Mouse (Mus musculus): ENCODE results near the gene Map3k4. TPM values are rescaled to one million over a fixed set of nuclear protein-coding genes. Genes with fewer than 3 reads are reported as not detected.

Gene Map3k4
- 35.9 and 43.6 TPM in 2 replicates for polyA plus RNA-seq (2014; fragmentation: Nextera tagmentation; extraction: Ambion mirVana)

- under 1% methylated on average over 39 of the region's 39 CpGs for WGBS
- peak within 1 kb of the TSS; percentile 97 for H3K9ac ChIP-seq
- H3K4me2 ChIP-seq (replicated peaks) = peak within 1 kb of the TSS; percentile 57
- peak within 1 kb of the TSS; percentile 99 for H3K27ac ChIP-seq
- peak within 1 kb of the TSS; percentile 96 for H3K4me3 ChIP-seq (replicated peaks; ENCODE audit: low read length)
- ATAC-seq (ENCODE audit: low FRiP score) = peak; percentile 95
- peak; percentile 85 for DNase-seq (ENCODE audit: low spot score)
- no peaks in the 10 kb centered on the region for H3K27me3 ChIP-seq (ENCODE audit: control insufficient read depth, insufficient read depth, low read length)
- H3K36me3 ChIP-seq (replicated peaks; ENCODE audit: control insufficient read depth, insufficient read depth) = no peaks in the 10 kb centered on the region
- H3K9me3 ChIP-seq (ENCODE audit: control insufficient read depth, low read length) = no peaks in the 10 kb centered on the region
- peaks cover 30% of the 10 kb centered on the region for H3K4me1 ChIP-seq (replicated peaks; ENCODE audit: control insufficient read depth, insufficient read depth, low read length)
Measured at GRCm38 (mm10) chr17:12318663-12319201, at the start of gene Map3k4. Map3k4 (minus strand) TSS chr17:12318796.

GRCm38 (mm10) chr17:12367373-12367930 is 48.9 kb upstream of the Map3k4 start:
- Histone ChIP-seq H3K4me1 (replicated peaks; ENCODE audit: control insufficient read depth, insufficient read depth, low read length) (peaks cover 6% of the 10 kb centered on the region; the same call in 1 of the 2 replicates), H3K36me3 (replicated peaks; ENCODE audit: control insufficient read depth, insufficient read depth) (no peaks in the 10 kb centered on the region), H3K9me3 (ENCODE audit: control insufficient read depth, low read length) (no peaks in the 10 kb centered on the region), H3K4me3 (replicated peaks; ENCODE audit: low read length) (no peak overlapping the region), H3K4me2 (replicated peaks) (no peak overlapping the region), H3K9ac (no peak overlapping the region), H3K27me3 (ENCODE audit: control insufficient read depth, insufficient read depth, low read length) (no peaks in the 10 kb centered on the region), H3K27ac (no peak overlapping the region)
- WGBS = 33% methylated on average over 5 of the region's 5 CpGs
- DNase-seq (ENCODE audit: low spot score) (peak; percentile 68), ATAC-seq (ENCODE audit: low FRiP score) (peak; percentile 80)

- Histone ChIP-seq H3K27ac (no peak overlapping the region), H3K4me1 (replicated peaks; ENCODE audit: control insufficient read depth, insufficient read depth, low read length) (no peaks in the 10 kb centered on the region), H3K4me2 (replicated peaks) (no peak overlapping the region), H3K9me3 (ENCODE audit: control insufficient read depth, low read length) (no peaks in the 10 kb centered on the region), H3K4me3 (replicated peaks; ENCODE audit: low read length) (no peak overlapping the region), H3K27me3 (ENCODE audit: control insufficient read depth, insufficient read depth, low read length) (no peaks in the 10 kb centered on the region), H3K36me3 (replicated peaks; ENCODE audit: control insufficient read depth, insufficient read depth) (no peaks in the 10 kb centered on the region), H3K9ac (no peak overlapping the region)
- DNase-seq (ENCODE audit: low spot score) = no peak
- WGBS = 48% methylated on average over 8 of the region's 8 CpGs
- ATAC-seq (ENCODE audit: low FRiP score) = no peak
Measured at GRCm38 (mm10) chr17:12364426-12364735, 45.8 kb upstream of the Map3k4 start.

- Histone ChIP-seq H3K4me3 (replicated peaks; ENCODE audit: low read length) (no peak overlapping the region), H3K27me3 (ENCODE audit: control insufficient read depth, insufficient read depth, low read length) (no peaks in the 10 kb centered on the region), H3K4me1 (replicated peaks; ENCODE audit: control insufficient read depth, insufficient read depth, low read length) (no peaks in the 10 kb centered on the region), H3K9ac (no peak overlapping the region), H3K9me3 (ENCODE audit: control insufficient read depth, low read length) (no peaks in the 10 kb centered on the region), H3K4me2 (replicated peaks) (no peak overlapping the region), H3K36me3 (replicated peaks; ENCODE audit: control insufficient read depth, insufficient read depth) (no peaks in the 10 kb centered on the region), H3K27ac (no peak overlapping the region)
- ATAC-seq (ENCODE audit: low FRiP score) (no peak), DNase-seq (ENCODE audit: low spot score) (no peak)
- 88% methylated on average over 11 of the region's 11 CpGs for whole genome bisulfite sequencing
Measured at GRCm38 (mm10) chr17:12363601-12364425, 45.2 kb upstream of the Map3k4 start.

- Histone ChIP-seq H3K36me3 (replicated peaks; ENCODE audit: control insufficient read depth, insufficient read depth) (no peaks in the 10 kb centered on the region), H3K27me3 (ENCODE audit: control insufficient read depth, insufficient read depth, low read length) (no peaks in the 10 kb centered on the region), H3K9ac (no peak overlapping the region), H3K4me2 (replicated peaks) (no peak overlapping the region), H3K4me1 (replicated peaks; ENCODE audit: control insufficient read depth, insufficient read depth, low read length) (no peaks in the 10 kb centered on the region), H3K9me3 (ENCODE audit: control insufficient read depth, low read length) (no peaks in the 10 kb centered on the region), H3K27ac (no peak overlapping the region), H3K4me3 (replicated peaks; ENCODE audit: low read length) (no peak overlapping the region)
- DNase-seq (ENCODE audit: low spot score) (no peak), ATAC-seq (ENCODE audit: low FRiP score) (no peak)
- 87% methylated on average over 15 of the region's 15 CpGs for WGBS
Measured at GRCm38 (mm10) chr17:12359876-12360275, 41.3 kb upstream of the Map3k4 start.

- H3K9me3 ChIP-seq (ENCODE audit: control insufficient read depth, low read length) = no peaks in the 10 kb centered on the region
- no peak overlapping the region for H3K9ac ChIP-seq
- H3K4me2 ChIP-seq (replicated peaks) = no peak overlapping the region
- H3K36me3 ChIP-seq (replicated peaks; ENCODE audit: control insufficient read depth, insufficient read depth) = no peaks in the 10 kb centered on the region
- peak; percentile 24 for DNase-seq (ENCODE audit: low spot score)
- no peaks in the 10 kb centered on the region for H3K27me3 ChIP-seq (ENCODE audit: control insufficient read depth, insufficient read depth, low read length)
- WGBS = 42% methylated on average over 1 of the region's 1 CpGs
- H3K27ac ChIP-seq = no peak overlapping the region
- ATAC-seq (ENCODE audit: low FRiP score) = no peak
- no peaks in the 10 kb centered on the region for H3K4me1 ChIP-seq (replicated peaks; ENCODE audit: control insufficient read depth, insufficient read depth, low read length)
- no peak overlapping the region for H3K4me3 ChIP-seq (replicated peaks; ENCODE audit: low read length)
Measured at GRCm38 (mm10) chr17:12352781-12353180, 34.2 kb upstream of the Map3k4 start.

GRCm38 (mm10) chr17:12351564-12351963 is 33.0 kb upstream of the Map3k4 start:
- Histone ChIP-seq H3K27me3 (ENCODE audit: control insufficient read depth, insufficient read depth, low read length) (no peaks in the 10 kb centered on the region), H3K9ac (no peak overlapping the region), H3K9me3 (ENCODE audit: control insufficient read depth, low read length) (no peaks in the 10 kb centered on the region), H3K4me3 (replicated peaks; ENCODE audit: low read length) (no peak overlapping the region), H3K4me1 (replicated peaks; ENCODE audit: control insufficient read depth, insufficient read depth, low read length) (no peaks in the 10 kb centered on the region), H3K4me2 (replicated peaks) (no peak overlapping the region), H3K36me3 (replicated peaks; ENCODE audit: control insufficient read depth, insufficient read depth) (no peaks in the 10 kb centered on the region), H3K27ac (no peak overlapping the region)
- no peak for ATAC-seq (ENCODE audit: low FRiP score)
- 91% methylated on average over 6 of the region's 6 CpGs for WGBS
- DNase-seq (ENCODE audit: low spot score) = no peak

- Histone ChIP-seq H3K4me1 (replicated peaks; ENCODE audit: control insufficient read depth, insufficient read depth, low read length) (no peaks in the 10 kb centered on the region), H3K27me3 (ENCODE audit: control insufficient read depth, insufficient read depth, low read length) (no peaks in the 10 kb centered on the region), H3K9me3 (ENCODE audit: control insufficient read depth, low read length) (no peaks in the 10 kb centered on the region), H3K4me3 (replicated peaks; ENCODE audit: low read length) (no peak overlapping the region), H3K27ac (no peak overlapping the region), H3K36me3 (replicated peaks; ENCODE audit: control insufficient read depth, insufficient read depth) (no peaks in the 10 kb centered on the region), H3K4me2 (replicated peaks) (no peak overlapping the region), H3K9ac (no peak overlapping the region)
- DNase-seq (ENCODE audit: low spot score) (no peak), ATAC-seq (ENCODE audit: low FRiP score) (no peak)
- 93% methylated on average over 1 of the region's 1 CpGs for WGBS
Measured at GRCm38 (mm10) chr17:12347462-12347861, 28.9 kb upstream of the Map3k4 start.

- Histone ChIP-seq H3K4me2 (replicated peaks) (no peak overlapping the region), H3K4me3 (replicated peaks; ENCODE audit: low read length) (no peak overlapping the region), H3K27ac (no peak overlapping the region), H3K27me3 (ENCODE audit: control insufficient read depth, insufficient read depth, low read length) (no peaks in the 10 kb centered on the region), H3K9me3 (ENCODE audit: control insufficient read depth, low read length) (no peaks in the 10 kb centered on the region), H3K36me3 (replicated peaks; ENCODE audit: control insufficient read depth, insufficient read depth) (no peaks in the 10 kb centered on the region), H3K4me1 (replicated peaks; ENCODE audit: control insufficient read depth, insufficient read depth, low read length) (no peaks in the 10 kb centered on the region), H3K9ac (no peak overlapping the region)
- DNase-seq (ENCODE audit: low spot score) (no peak), ATAC-seq (ENCODE audit: low FRiP score) (no peak)
- 84% methylated on average over 9 of the region's 9 CpGs for WGBS
Measured at GRCm38 (mm10) chr17:12343702-12344376, 25.2 kb upstream of the Map3k4 start.

All from hindbrain, embryonic 14.5 days (tissue).